Mouse (Mus musculus): ENCODE results near the gene Gm49673.
"Not testable (repeated sequence)": the region's sequence is repeated elsewhere in the genome, so short reads cannot be mapped to it uniquely, and the experiment has no call there.

The Gm49673 gene

GRCm38 (mm10) chr17:8036976-8037375 is 110.6 kb downstream of the Gm49673 start:
- not testable (repeated sequence) for DNase-seq
